Mouse (Mus musculus) hindbrain, embryonic 14.5 days (tissue): ENCODE data around the gene Ncor1. TPM values are rescaled to one million over a fixed set of nuclear protein-coding genes. Genes with fewer than 3 reads are reported as not detected.

Source experiments
- ATAC-seq: fragments of 200-750 bp; cut with Nextera tagmentation; 2 replicates; pipeline ENCODE4 v1.8.0; 2017; ENCODE audit warnings: moderate number of reproducible peaks, mild to moderate bottlenecking, moderate TSS enrichment, moderate library complexity; ENCODE audit not compliant: low FRiP score
- DNase-seq: peaks from one replicate; pipeline ENCODE4 v3.0.0-alpha.2; 2015; ENCODE audit warnings: low spot score
- H3K27ac ChIP-seq: fragments of 300-500 bp; sonication (generic); 2 replicates; pipeline ENCODE4 v1.5.1; 2014; ENCODE audit warnings: mild to moderate bottlenecking, moderate library complexity
- H3K27me3 ChIP-seq: fragments of 300-500 bp; sonication (generic); 2 replicates; pipeline ENCODE4 v1.6.1; 2014; ENCODE audit warnings: mild to moderate bottlenecking, low read length, mixed read lengths; ENCODE audit not compliant: control insufficient read depth, insufficient read depth
- H3K36me3 ChIP-seq: fragments of 300-500 bp; sonication (generic); replicated peaks from 2 replicates; pipeline ENCODE4 v1.6.1; 2014; ENCODE audit not compliant: control insufficient read depth, insufficient read depth
- H3K4me1 ChIP-seq: fragments of 300-500 bp; sonication (generic); replicated peaks from 2 replicates; pipeline ENCODE4 v1.6.1; 2014; ENCODE audit warnings: antibody characterized with exemption, low read length, mixed read lengths; ENCODE audit not compliant: control insufficient read depth, insufficient read depth
- H3K4me2 ChIP-seq: fragments of 300-500 bp; sonication (generic); replicated peaks from 2 replicates; pipeline ENCODE4 v1.6.1; 2014; ENCODE audit warnings: mild to moderate bottlenecking, moderate library complexity
- H3K4me3 ChIP-seq: fragments of 300-500 bp; sonication (generic); replicated peaks from 2 replicates; pipeline ENCODE4 v1.5.1; 2014; ENCODE audit warnings: mild to moderate bottlenecking, low read length
- H3K9ac ChIP-seq: fragments of 300-500 bp; sonication (generic); 2 replicates; pipeline ENCODE4 v1.6.1; 2014
- H3K9me3 ChIP-seq: fragments of 300-500 bp; sonication (generic); 2 replicates; pipeline ENCODE4 v1.6.1; 2016; ENCODE audit warnings: low read length; ENCODE audit not compliant: control insufficient read depth
- WGBS: fragments of 180-500 bp; shearing (Covaris S2); extraction: QIAGEN DNeasy Blood & Tissue Kit; methylation state at CpG from one replicate; pipeline ENCODE4 v1.1.7; 2014; 5-methylcytosine and 5-hydroxymethylcytosine counted together
- polyA plus RNA-seq: library from polyadenylated mRNA; unstranded; fragments of >200 nt; fragmentation: Nextera tagmentation; extraction: Ambion mirVana; gene quantifications from 2 replicates; pipeline ENCODE4 v1.2.1, GENCODE M21; 2014

Gene Ncor1
- polyA plus RNA-seq, 1 experiment from 2014 or later = 202 TPM

DNA sequence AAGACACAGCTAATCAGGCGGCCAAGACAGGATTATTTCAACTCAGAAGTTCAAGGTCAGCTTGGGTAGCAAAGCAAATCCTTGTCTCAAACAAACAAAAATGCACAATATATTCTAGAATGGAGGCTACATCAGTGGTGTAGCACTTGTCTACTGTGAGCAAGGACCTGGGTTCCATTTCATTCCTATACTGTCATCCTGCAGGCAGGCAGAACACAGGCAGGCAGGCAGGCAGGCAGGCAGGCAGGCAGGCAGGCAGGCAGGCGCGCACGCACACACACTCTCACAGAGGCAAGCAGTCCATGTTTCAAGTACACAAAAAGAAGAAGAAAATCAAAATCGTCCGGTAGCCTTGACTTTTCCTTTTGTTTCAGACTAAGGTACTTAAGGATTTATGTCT lies 9.4 kb downstream of the Ncor1 start:
- DNase-seq (no peak), ATAC-seq (no peak)
- H3K27me3 ChIP-seq = no peaks in the 10 kb centered on the region
- H3K36me3 ChIP-seq = no peaks in the 10 kb centered on the region
- no peak overlapping the region for H3K9ac ChIP-seq
- no peak overlapping the region for H3K27ac ChIP-seq
- H3K4me1 ChIP-seq = no peaks in the 10 kb centered on the region
- 94% methylated on average over 6 of the region's 6 CpGs for WGBS
- H3K4me2 ChIP-seq = no peak overlapping the region
- no peaks in the 10 kb centered on the region for H3K9me3 ChIP-seq
- no peak overlapping the region for H3K4me3 ChIP-seq

DNA sequence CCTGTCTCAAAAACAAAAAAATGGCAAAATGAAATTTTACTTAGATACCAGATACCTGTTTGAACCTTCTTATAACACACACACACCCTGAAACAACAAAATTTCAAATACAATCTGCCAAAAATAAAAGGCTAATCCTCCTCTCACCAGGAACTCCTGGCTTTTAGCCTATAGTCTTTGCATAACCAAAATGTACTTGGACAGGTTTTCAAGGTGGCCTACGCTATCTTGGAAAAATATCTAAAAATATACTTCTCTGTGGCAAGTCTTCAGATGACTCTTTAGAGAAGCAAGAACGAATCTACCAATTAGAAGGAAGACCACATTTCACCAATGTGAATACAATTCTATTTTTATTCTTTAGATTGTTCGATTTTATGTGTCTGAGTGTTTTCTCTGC lies 12.5 kb downstream of the Ncor1 start:
- Histone ChIP-seq H3K27ac (no peak overlapping the region), H3K4me1 (no peaks in the 10 kb centered on the region), H3K27me3 (no peaks in the 10 kb centered on the region), H3K9me3 (no peaks in the 10 kb centered on the region), H3K4me3 (no peak overlapping the region), H3K9ac (no peak overlapping the region), H3K36me3 (no peaks in the 10 kb centered on the region), H3K4me2 (no peak overlapping the region)
- DNase-seq (no peak), ATAC-seq (no peak)
- WGBS = 96% methylated on average over 3 of the region's 3 CpGs

DNA sequence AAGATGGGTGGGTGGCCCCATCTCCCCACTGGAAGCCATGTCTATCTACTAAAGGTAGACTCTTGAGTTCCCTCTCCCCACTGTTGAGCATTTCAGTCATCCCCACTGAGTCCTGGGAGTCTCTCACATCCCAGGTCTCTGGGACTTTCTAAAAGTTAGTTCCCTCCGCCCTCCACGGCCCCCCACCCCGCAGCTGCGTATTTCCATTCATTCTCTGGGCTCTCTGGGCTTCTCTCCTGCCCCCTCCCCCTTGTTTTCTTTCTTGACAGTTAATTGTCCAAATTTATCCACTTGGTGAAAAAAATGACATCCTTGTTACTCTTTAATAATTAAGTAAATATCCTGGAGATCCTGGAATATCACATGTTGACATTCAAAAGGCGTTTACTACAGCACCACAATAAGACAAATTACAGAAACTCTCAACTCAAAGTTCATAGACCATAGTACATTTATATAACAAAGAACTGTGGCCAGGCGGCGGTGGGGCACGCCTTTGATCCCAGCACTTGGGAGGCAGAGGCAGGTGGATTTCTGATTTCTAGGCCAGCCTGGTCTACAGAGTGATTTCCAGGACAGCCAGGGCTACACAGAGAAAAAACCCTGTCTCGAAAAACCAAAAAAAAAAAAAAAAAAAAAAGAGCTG lies 17.5 kb downstream of the Ncor1 start:
- no peak overlapping the region for H3K9ac ChIP-seq
- WGBS = 98% methylated on average over 9 of the region's 9 CpGs
- no peak overlapping the region for H3K4me2 ChIP-seq
- no peaks in the 10 kb centered on the region for H3K9me3 ChIP-seq
- H3K4me1 ChIP-seq = no peaks in the 10 kb centered on the region
- no peak overlapping the region for H3K27ac ChIP-seq
- ATAC-seq = no peak
- no peak overlapping the region for H3K4me3 ChIP-seq
- H3K27me3 ChIP-seq = no peaks in the 10 kb centered on the region
- no peak for DNase-seq
- H3K36me3 ChIP-seq = peaks cover 11% of the 10 kb centered on the region

DNA sequence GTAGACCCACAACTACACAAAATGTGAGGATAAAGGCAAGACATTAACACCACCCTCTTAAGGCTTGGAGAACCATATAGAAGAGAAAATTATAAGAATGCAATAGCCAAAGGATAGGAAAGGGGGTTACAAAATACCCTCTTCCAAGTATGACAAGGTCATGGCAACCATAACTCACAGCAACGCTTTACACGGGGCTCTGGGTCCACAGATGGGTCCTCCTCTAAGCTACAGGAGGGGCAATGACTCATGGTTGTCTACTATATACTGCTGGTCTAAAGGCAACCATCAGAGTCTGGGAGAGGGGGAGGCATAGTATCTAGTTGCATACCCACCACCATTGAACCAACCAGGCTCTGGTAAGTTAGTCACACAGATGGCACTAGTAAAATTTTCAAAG lies 26.1 kb downstream of the Ncor1 start:
- WGBS = 94% methylated on average over 2 of the region's 2 CpGs
- ATAC-seq = no peak
- no peak overlapping the region for H3K4me3 ChIP-seq

DNA sequence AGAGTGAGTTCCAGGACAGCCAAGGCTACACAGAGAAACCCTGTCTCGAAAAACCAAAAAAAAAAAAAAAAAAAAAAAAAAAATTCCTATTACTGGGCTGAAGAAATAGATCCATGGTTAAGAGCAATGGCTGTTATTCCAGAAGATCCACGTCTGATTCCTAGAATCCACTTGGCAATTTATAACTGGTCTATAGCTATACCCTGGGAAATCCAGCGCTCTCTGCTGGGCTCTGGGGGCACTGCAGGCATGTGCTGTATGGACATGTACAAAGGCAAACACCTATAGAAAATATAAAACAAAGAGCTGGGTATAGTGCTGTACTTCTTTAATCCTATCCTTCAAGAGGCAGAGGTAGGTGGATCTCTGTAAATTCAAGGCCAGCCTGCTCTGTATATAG lies 31.2 kb downstream of the Ncor1 start:
- ATAC-seq (no peak), DNase-seq (no peak)
- Histone ChIP-seq H3K27ac (no peak overlapping the region), H3K4me1 (no peaks in the 10 kb centered on the region), H3K9ac (no peak overlapping the region), H3K9me3 (no peaks in the 10 kb centered on the region), H3K4me2 (no peak overlapping the region), H3K27me3 (no peaks in the 10 kb centered on the region), H3K36me3 (peaks cover 37% of the 10 kb centered on the region), H3K4me3 (no peak overlapping the region)
- 88% methylated on average over 2 of the region's 3 CpGs for WGBS

More for the DNA sequence above, 26.1 kb downstream of the Ncor1 start:
- no peak for DNase-seq
- H3K36me3 ChIP-seq = peaks cover 43% of the 10 kb centered on the region
- H3K9ac ChIP-seq = no peak overlapping the region
- H3K9me3 ChIP-seq = no peaks in the 10 kb centered on the region
- no peak overlapping the region for H3K4me2 ChIP-seq
- H3K27ac ChIP-seq = no peak overlapping the region
- no peaks in the 10 kb centered on the region for H3K4me1 ChIP-seq
- H3K27me3 ChIP-seq = no peaks in the 10 kb centered on the region

DNA sequence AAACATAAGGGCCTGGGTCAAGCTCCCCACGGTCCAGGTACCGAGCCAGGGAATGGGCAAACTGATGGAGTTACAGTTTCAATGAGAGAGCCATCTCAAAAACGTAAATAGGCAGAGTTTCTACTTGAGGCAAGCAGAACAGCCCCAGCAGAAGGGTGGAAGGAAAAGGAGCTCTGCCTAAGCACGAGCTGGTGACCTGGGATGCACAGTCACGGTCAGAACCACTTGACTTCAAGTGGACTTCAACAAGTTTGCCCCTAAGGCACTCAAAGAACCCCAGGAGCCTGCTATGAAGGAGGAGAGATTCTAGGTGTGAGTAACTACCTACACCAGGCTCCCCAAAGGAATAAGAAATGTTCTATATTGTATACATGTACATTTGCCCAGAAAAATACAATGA lies 32.1 kb downstream of the Ncor1 start:
- H3K36me3 ChIP-seq = peaks cover 43% of the 10 kb centered on the region
- no peak overlapping the region for H3K27ac ChIP-seq
- no peak overlapping the region for H3K9ac ChIP-seq
- no peak for ATAC-seq
- no peak overlapping the region for H3K4me2 ChIP-seq
- DNase-seq = no peak
- no peak overlapping the region for H3K4me3 ChIP-seq
- 92% methylated on average over 5 of the region's 5 CpGs for WGBS
- no peaks in the 10 kb centered on the region for H3K9me3 ChIP-seq
- no peaks in the 10 kb centered on the region for H3K4me1 ChIP-seq
- no peaks in the 10 kb centered on the region for H3K27me3 ChIP-seq

DNA sequence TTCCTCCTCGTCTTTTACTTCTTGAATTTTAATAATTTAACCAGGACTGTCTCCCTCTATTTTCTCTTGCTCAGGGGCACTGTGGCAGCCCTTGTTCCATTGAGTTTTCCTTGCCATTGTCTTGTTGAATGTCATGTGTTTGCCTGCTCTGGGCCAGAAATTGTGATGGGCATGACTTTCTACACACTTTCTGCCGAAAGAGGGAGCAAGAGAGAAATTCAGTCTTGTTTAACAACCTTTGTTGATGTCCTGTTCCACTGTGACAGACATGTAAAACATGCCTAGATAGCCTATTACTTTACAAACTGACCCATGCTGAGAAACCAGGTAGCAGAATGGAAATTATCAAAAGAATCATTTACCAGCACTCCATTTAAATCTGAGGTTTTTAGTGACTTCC lies 33.8 kb downstream of the Ncor1 start:
- WGBS = 62% methylated on average over 2 of the region's 2 CpGs

DNA sequence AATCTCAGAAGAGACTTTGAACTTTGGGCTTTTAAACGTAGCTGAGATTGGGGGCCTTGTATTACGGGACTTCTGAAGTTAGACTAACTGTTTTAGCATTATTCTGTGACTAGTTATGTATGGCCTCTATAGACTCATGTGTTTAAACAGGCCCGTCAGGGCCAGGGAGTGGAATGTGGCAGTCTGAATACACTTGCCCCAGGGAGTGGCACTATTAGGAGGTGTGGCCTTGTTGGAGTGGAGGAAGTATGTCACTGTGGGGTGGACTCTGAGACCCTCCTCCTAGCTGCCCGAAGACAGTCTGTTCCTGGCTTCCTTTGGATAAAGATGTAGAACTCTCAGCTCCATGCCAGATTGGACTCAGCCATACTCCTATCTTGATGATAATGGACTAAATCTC lies 43.3 kb downstream of the Ncor1 start:
- 91% methylated on average over 4 of the region's 4 CpGs for WGBS
- Histone ChIP-seq H3K27me3 (no peaks in the 10 kb centered on the region), H3K4me2 (no peak overlapping the region), H3K9me3 (no peaks in the 10 kb centered on the region), H3K4me1 (no peaks in the 10 kb centered on the region), H3K27ac (no peak overlapping the region), H3K9ac (no peak overlapping the region), H3K36me3 (peaks cover 58% of the 10 kb centered on the region), H3K4me3 (no peak overlapping the region)
- DNase-seq (no peak), ATAC-seq (no peak)

More for the DNA sequence above, 33.8 kb downstream of the Ncor1 start:
- no peak overlapping the region for H3K27ac ChIP-seq
- no peak overlapping the region for H3K4me3 ChIP-seq
- no peak overlapping the region for H3K9ac ChIP-seq
- H3K4me2 ChIP-seq = no peak overlapping the region
- H3K36me3 ChIP-seq = peaks cover 40% of the 10 kb centered on the region
- H3K9me3 ChIP-seq = no peaks in the 10 kb centered on the region
- ATAC-seq (no peak), DNase-seq (no peak)
- no peaks in the 10 kb centered on the region for H3K4me1 ChIP-seq
- no peaks in the 10 kb centered on the region for H3K27me3 ChIP-seq

DNA sequence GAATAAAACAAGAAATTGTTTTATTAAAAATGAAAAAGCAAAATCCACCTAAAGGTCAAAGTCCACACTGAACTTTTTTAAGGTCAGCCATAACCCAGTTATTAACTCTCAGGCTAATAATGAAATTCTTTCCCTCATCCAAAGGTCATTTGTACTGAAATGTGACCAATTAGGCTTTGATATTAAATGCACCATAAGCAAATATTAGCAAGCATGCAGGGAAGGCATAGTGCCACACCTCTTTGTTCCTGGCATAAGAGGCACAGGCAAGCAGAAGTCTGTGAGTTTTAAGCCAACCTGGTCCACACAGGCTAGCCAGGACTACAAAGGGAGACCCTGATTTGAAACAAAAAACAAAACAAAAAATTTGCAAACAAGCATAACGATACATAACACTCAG lies 48.7 kb downstream of the Ncor1 start:
- ATAC-seq (no peak), DNase-seq (no peak)
- Histone ChIP-seq H3K9ac (no peak overlapping the region), H3K27me3 (no peaks in the 10 kb centered on the region), H3K36me3 (peaks cover 43% of the 10 kb centered on the region), H3K4me3 (no peak overlapping the region), H3K4me1 (no peaks in the 10 kb centered on the region), H3K27ac (no peak overlapping the region), H3K9me3 (no peaks in the 10 kb centered on the region), H3K4me2 (no peak overlapping the region)
- 96% methylated on average over 1 of the region's 1 CpGs for WGBS

DNA sequence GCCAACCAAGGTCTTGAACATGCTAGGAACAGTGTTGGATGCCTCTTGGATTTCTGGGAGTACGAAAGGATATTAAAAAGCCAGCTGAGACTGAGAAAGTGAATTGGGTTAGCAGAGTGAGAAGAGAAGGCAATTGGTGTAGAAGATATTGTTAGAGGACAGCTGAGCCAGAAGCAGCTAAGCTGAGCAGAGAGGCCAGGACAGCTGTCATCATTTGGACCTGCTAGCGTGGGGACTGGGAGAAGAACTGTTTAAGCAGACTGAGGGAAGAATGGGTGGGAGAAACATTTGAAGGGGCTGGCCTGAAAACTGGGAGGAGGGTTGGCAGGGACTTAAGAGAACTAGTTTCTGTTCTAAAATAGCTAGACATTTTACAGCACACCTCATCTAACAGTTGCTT lies 49.5 kb downstream of the Ncor1 start:
- Histone ChIP-seq H3K4me1 (no peaks in the 10 kb centered on the region), H3K4me3 (no peak overlapping the region), H3K4me2 (no peak overlapping the region), H3K9ac (no peak overlapping the region), H3K9me3 (no peaks in the 10 kb centered on the region), H3K27me3 (no peaks in the 10 kb centered on the region), H3K36me3 (peaks cover 38% of the 10 kb centered on the region), H3K27ac (no peak overlapping the region)
- DNase-seq = no peak
- WGBS = 81% methylated on average over 2 of the region's 2 CpGs
- no peak for ATAC-seq
